Mouse (Mus musculus): ENCODE data around the gene Cox19.

GRCm38 (mm10) chr5:139389676-139390061 is 38.5 kb upstream of the Cox19 start:
- TF ChIP-seq CTCF (IDR thresholded peaks at IDR 0.05; ENCODE audit: low read depth): no peak
- no peak for TF ChIP-seq EP300 (IDR thresholded peaks at IDR 0.05; ENCODE audit: low read depth)

Measured in heart, postnatal 0 days (tissue).